Mouse (Mus musculus): ENCODE data around the gene Slc37a4. TPM values are rescaled to one million over a fixed set of nuclear protein-coding genes. Genes with fewer than 3 reads are reported as not detected.
"Not testable (repeated sequence)": the region's sequence is repeated elsewhere in the genome, so short reads cannot be mapped to it uniquely, and the experiment has no call there.

Slc37a4 gene
- total RNA-seq (2022) = 100 to 1,000 TPM in 3 of 4 experiments, 10 to 100 TPM in 1; 96.0 to 131 (median 127) TPM

DNA sequence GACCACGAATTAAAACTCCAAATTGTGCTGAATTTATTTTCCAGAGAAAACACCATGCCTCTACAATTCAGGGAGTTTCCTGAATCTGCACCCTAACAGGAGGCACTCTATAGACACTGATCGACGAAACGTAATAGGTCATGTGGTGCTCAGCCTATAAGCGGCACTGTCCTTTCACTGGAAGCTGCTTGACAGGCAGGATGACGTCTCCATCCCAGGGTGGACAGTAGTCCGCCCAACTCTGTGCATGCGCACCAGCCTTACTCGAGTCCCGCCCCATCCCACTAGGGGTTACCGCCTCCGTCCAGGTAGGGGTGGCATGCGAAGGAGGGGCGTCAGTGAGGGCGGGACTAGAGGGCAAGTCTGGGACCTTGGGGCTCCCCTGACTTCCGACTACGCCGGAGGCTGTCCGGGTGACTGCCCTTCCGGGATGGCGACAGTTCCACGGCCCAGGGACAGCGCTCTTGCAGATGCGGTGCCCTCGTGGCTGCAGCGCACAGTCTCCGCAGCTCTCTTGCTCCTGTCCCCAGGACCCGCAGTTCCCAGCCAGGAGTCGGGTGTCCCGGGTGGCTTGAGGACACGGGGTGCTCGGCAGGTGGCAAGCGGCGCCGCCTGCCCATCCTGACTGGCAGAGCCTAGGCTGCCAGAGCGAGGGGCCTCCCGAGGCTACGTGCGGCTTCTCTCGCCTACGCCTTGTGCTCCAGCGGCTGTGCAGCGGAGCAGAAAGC lies at the start of gene Slc37a4:
Slc37a4 (plus strand) TSS at position 169 of the 728 bp plus-strand sequence.
- peak; percentile 86 to 94 for DNase-seq (ENCODE audit: low spot score in 2 of 2)

DNA sequence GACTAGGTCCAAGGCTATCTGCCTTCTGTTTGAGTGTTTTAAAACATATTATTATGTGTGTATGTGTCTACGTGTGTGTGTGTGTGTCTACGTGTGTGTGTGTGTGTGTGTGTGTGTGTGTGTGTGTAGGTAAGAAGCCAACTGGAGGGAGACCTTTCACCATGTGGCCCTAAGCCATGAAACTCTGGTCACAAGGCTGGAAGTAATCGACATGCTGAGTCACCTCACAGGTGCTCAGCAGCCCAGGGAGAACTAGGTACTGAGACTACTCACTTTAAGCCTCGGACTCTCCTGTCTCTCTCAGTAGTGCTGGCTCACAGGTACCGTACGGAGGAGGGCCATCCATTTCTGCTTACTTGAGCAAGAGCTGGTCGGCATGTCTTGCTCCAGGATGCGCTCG lies 49.5 kb upstream of the Slc37a4 start:
- DNase-seq (ENCODE audit: low spot score in 2 of 2) = no peak

DNA sequence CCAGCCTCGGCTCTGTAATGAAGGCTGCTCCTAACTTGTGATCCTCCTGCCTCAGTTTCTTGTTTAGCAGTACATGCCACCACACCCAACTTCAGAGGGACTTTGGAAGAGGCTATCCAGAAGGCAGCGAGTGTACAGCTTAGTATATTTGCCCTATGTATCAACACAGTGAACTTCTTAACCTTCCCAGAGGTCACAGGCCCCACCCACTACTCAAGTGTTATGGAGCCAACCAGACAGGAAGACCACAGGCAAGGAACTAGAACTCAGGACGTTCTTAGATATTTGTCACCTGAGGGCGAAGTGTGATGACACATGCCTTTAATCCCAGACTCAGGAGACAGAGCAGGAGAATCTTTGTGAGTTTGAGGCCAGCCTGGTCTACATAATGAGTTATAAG lies 49.0 kb upstream of the Slc37a4 start:
- DNase-seq (ENCODE audit: low spot score in 2 of 2) = no peak

DNA sequence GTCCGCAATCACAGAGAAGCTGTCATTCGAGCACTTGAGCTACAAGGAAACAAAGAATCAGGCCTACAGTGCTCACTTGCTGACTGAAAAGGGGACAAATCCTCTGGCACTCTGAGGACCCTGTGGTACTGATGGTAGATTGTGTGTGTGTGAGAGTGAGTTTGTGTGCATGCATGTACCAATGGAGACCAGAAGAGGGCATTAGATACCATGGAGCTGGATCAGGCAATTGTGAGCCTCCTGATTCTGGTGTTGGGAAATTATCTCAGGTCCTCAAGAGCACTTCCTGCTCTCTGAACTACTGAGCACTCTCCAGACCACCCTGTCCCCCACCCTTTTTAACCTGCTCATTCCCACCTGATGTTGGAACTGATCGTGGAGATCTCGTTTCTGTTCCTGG lies 48.1 kb upstream of the Slc37a4 start:
- DNase-seq (ENCODE audit: low spot score in 2 of 2) = no peak

DNA sequence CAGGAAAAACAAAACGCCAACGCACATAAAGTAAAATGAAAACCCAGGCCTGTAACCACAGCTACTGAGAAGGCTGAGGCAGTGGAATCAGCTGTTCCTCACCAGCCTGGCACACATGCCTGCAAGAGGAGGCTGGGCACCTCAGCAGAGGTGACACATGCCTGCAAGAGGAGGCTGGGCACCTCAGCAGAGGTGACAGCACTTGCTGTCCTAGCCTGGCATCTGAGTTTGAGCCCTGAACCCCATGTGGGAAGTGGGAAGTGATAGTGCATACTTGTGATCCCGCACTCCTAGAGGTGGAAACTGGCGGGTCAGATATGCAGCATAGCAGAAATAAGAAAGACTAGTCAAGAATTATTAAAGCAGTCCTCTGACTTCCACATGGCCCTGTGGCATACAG lies 45.3 kb upstream of the Slc37a4 start:
- no peak for DNase-seq (ENCODE audit: low spot score in 2 of 2)

DNA sequence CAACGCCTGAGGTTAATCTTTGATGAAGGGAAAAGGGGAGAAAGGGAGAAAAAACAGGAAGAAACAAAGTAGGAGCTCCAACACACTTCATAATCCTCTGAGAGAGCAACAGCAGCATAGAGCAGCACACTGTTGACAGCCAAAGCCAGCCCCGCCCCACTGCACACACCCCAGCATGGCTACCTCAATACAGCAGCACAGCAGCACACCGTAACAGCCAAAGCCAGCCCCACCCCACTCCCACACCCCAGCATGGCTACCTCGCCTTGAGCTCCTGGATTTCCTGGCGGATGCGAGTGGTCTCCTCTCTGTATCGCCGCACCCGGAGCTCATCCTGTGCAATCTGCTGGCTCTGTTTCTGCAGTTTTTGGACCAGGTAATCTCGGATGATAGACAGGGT lies 44.3 kb upstream of the Slc37a4 start:
- no peak for DNase-seq (ENCODE audit: low spot score in 2 of 2)

DNA sequence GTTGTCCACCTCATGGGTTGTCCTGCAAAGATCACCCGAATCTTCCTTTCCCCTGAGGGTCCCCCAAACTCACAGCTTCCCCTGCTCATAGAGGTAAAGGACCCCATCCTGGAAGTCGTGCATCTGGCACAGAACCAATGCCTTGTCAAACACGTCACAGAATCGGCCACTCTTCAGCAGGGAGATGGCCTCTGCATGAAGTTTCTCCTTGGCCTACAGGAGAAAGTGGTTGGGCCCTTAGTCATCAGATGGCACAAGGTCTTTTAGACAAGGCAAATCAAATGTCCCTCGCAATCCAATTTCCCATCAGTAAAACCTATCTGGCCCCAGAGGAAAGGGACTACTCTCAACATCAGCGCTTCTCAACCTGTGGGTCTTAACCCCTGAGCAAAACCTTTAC lies 43.5 kb upstream of the Slc37a4 start:
- DNase-seq (ENCODE audit: low spot score in 2 of 2) = no peak

DNA sequence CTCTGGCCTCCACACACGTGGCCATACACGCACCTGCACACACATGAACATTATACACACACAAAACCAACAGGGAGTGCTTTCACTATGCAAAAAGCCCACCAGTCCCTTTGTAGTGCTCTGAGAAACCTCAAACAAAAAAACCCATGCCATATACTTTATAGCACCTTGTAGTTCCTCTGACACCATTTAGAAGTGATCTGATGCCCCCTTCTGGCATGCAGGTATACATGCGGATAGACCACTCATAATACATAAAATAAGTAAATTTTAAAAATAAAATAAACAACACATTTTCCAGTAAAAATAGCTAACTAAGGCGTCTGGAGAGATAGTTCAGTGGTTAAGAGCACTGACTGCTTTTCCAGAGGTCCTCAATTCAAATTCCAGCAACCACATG lies 39.4 kb upstream of the Slc37a4 start:
- DNase-seq (ENCODE audit: low spot score in 2 of 2) = no peak

DNA sequence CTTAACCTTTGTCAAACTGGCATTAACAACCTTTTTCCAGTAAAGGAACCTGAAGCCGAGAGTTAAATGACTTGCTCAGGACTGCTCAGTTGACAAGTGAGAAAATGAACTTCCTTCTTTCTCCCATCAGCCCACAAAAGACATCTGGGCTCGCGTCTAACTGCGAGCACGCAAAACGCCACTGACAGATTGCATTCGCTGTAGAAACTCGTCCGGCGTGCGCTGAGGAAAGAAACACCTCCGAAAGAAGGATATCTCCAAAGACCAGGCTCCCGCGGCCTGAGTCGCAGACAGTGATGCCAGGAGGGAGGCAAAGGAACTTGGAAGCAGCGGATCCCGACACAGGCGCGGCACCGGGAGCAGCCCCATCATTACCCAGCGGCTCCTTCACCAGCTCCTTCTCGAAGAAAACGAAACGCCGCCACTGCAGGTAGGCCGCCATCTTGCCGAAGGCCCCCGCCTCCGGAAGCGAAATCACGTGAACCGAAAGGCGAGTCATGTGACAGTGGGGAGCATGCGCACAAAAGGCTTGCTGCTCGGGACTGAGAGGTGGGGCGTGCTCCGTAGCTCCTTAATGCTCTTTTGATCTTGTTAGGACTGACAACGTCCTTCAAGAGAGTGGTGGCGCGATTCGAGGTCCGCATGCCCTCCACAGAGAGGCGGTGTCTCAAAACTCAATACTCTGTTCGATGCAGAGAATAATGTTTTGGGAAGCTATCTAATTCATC lies 35.3 kb upstream of the Slc37a4 start, which contains the start of gene Vps11:
Vps11 (minus strand) TSS at position 481 of the 728 bp plus-strand sequence.
- peak; percentile 86 to 92 for DNase-seq (ENCODE audit: low spot score in 2 of 2)

DNA sequence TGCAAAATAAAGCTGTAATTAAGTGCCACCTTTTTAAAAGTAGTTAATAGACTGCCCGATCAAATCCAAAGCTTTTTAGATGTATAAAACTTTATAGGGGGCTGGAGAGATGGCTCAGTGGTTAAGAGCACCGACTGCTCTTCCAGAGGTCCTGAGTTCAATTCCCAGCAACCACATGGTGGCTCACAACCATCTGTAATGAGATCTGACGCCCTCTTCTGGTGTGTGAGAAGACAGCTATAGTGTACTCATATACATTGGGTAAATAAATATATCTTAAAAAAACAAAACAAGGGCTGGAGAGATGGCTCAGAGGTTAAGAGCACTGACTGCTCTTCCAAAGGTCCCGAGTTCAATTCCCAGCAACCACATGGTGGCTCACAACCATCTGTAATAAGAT lies 34.7 kb upstream of the Slc37a4 start:
- not testable (repeated sequence) for DNase-seq (ENCODE audit: low spot score in 2 of 2)

DNA sequence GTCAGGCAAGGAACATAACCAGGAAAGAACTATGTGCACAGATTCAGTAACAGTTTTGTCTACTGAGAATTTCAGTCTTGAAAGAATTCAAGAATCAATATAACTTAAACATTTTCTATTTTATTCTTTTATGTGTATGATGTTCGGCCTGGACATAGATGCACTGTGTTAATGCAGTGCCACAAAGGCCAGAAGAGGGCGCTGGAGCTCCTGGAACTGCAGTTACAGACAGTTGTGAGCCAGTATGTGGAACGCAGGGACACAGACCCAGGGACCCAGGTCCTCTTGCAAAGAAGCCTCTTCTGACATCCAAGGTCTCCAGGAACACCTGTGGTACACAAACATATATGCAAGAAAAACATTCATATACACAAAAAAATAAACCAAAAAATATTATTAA lies 32.2 kb upstream of the Slc37a4 start:
- DNase-seq (ENCODE audit: low spot score in 2 of 2) = no peak

DNA sequence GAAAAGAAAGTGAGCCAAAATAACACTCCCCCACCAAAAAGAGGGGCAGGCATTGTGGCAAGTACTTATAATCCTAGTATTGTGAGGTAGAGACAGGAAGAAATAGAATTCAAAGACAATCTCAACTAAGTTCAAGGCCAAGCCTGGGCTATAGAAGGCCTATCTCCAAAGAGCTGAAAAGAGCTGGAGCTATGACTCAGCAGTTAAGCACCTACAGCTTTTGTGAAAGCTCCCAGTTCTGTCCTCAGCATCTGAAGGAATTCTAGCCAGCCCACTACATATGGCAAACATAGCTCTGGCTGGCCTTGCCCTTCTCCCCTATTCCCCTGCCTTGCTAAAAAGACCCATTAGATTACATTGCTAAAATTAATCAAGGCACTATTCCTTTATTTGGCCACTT lies 23.3 kb upstream of the Slc37a4 start:
- no peak for DNase-seq (ENCODE audit: low spot score in 2 of 2)

DNA sequence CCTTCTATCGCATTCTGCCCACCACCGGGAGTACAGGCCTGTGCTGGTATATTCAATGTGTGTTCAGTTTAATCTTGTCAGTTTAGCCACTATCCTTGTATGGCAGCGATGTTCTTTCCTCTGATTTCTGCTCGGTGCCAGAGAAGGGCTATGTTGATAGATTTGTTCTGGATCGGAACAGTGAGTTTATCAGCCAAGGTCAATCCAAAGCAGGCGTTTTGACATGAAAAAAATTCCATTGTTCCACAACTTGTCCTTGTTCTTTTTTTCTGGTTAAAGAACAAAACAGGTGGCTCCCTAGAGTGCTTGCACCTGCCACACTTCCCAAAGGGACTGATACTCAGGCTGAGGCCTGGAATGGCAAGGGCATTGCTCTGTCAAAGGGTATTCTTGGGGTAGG lies 20.5 kb upstream of the Slc37a4 start:
- no peak for DNase-seq (ENCODE audit: low spot score in 2 of 2)

DNA sequence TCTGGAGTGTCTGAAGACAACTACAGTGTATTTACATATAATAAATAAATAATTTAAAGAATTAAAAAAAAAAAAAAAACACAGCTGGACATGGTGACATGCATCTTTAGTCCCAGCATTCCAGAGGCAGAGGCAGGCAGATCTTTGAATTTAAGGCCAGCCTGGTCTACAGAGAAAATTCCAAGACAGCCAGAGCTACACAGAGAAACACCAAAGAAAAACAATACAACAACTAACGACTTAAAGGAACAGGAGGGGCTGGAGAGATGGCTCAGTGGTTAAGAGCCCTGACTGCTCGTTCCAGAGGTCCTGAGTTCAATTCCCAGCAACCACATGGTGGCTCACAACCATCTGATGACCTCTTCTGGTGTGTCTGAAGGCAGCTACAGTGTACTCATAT lies 19.3 kb upstream of the Slc37a4 start:
- not testable (repeated sequence) for DNase-seq (ENCODE audit: low spot score in 2 of 2)

DNA sequence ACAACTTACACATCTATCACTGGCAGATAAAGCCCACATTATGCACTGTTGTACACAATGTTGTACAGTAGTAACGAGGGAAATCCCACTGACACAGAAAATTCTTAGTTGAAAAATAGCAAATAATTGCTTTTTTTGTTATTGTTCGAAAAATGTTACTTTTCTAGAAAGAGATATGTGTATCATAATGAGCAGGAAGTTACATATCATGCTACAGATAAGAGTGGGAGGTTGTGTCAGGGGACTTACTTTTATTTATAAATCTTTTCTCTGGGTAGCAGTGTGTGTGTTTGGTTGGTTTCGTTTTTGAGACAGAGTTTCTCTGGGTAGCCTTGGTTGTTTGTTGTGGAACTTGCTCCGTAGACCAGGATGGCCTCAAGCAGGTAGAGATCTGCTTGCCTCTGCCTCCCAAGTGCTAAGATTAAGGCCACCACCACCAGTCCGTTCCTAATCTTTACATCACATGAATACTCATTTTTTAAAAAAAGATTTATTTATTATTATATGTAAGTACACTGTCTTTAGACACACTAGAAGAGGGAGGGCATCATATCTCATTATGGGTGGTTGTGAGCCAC lies 18.4 kb upstream of the Slc37a4 start:
- DNase-seq (ENCODE audit: low spot score in 2 of 2) = no peak

DNA sequence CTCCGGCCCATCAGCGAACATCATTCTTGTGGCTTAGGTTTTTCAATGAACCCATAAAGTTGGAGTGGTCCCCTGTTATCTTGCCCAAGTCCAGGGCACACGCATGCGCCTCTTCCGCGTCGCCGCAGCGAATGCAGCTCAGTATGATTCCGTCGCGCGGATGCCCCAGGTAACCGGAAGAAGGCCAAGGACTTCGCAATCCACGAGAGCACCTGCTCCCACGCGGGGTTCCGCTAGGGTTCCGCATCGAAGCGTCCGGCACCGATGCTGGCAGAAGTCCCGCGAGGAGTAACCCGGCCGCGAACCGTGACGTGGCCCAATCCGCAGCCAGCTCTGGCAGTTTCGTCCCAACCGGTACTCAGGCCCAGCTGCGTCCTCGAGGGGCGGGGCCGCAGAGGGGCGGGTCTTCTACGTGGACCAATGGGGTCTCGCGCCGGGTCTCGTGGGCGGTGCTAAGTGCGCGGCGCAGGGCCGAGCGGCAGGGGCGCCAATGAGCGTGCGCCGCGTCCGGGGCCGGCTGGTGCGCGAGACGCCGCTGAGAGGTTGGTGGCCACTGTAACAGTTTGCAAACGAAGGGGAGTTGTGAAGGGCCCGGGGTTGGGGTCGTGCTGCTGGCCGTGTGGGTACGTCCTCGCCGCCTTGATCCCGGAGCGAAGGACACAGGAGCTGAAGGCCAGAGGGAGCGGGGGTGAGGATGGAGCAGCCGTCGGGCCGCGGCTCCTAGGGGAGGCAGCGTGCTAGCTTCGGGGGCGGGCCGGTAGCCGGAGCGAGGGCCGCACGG lies 17.4 kb upstream of the Slc37a4 start, which contains the start of gene Hyou1:
Hyou1 (plus strand) TSS at position 437 of the 781 bp plus-strand sequence.
- DNase-seq (ENCODE audit: low spot score in 2 of 2) = peak; percentile 99

DNA sequence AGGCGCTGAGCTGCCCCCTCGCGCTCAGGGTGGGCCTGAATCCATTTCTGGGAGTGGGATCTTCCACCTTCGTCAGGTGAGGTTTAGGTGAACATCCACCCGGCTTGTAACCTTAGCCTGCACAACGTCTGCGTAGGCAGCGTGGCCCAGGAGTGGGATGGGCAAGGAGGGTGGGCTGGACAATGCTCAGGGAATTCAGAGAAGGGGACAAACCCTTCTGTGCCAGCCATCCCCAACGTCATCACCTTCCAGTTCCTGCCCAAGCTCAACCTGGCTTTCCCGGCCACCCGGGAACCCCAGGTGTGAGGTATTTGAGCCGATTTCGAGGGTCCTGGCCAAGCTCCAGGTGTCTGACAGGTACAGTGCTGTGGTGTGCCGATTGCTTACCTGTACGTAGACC lies 16.8 kb upstream of the Slc37a4 start:
- DNase-seq (ENCODE audit: low spot score in 2 of 2) = peak in 1 of 2 experiments; percentile 24

DNA sequence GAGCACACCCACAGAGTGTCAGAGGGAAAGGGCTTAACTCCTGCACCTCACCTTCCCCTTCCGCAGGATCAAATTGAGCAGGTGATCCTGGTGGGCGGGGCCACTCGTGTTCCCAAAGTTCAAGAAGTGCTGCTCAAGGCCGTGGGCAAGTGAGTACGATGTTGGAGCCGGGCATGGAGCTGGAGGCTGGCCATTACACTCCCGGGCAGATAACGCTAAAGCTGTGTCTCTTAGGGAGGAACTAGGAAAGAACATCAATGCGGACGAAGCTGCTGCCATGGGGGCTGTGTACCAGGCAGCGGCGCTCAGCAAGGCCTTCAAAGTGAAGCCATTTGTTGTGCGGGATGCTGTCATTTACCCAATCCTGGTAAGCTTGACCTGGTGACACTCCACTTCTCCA lies 12.1 kb upstream of the Slc37a4 start:
- no peak for DNase-seq (ENCODE audit: low spot score in 2 of 2)

DNA sequence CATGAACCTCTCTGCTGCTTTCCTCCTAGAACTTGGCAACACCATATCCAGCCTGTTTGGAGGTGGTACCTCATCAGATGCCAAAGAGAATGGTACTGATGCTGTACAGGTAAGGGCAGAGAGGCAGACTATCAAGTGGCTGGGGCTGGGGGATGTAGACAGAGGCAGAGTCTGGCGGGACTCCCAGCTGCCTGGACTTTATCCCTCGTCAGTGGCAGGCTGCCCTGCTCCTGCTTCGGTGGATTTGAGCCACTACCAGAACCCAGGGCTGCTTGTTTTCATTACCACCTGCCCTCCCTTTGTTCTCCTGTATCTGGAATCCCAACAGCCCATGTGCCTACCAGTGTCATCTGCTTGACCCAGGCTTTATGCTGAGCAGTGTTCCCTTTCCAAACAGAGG lies 9.4 kb upstream of the Slc37a4 start:
- no peak for DNase-seq (ENCODE audit: low spot score in 2 of 2)

DNA sequence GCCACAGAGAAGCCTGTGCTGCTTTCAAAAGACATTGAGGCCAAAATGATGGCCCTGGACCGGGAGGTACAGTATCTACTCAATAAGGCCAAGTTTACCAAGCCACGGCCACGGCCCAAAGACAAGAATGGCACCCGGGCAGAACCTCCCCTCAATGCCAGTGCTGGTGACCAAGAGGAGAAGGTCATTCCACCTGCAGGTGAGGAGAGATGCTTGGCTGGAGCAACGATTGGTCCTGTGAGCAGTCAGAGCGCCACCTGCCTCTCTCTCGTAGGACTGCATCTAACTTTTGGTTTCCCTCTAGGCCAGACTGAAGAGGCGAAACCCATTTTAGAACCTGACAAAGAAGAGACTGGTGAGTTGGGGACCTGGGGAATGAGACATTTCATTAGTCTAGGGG lies 7.4 kb upstream of the Slc37a4 start:
- no peak for DNase-seq (ENCODE audit: low spot score in 2 of 2)

DNA sequence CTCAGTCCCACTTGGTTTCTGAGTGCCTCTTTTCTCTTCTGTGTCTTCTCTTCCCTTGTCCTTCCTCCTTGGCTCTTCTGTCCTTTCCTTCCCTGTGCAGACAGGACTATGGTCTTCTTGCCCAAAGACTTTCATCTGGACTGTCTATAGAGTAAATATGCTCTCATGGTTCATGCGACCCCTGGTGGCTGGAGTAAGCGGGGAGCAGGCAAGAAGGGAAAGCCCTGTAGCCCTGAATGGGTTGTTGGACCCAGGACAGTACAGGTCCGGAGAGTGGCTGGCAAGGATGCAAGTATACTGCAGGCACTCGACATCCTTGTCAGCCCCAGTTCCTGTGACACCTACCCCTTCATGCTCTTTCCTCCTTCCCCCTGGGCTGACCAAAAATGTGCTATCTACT lies 5.2 kb upstream of the Slc37a4 start:
- peak; percentile 54 to 62 for DNase-seq (ENCODE audit: low spot score in 2 of 2)

DNA sequence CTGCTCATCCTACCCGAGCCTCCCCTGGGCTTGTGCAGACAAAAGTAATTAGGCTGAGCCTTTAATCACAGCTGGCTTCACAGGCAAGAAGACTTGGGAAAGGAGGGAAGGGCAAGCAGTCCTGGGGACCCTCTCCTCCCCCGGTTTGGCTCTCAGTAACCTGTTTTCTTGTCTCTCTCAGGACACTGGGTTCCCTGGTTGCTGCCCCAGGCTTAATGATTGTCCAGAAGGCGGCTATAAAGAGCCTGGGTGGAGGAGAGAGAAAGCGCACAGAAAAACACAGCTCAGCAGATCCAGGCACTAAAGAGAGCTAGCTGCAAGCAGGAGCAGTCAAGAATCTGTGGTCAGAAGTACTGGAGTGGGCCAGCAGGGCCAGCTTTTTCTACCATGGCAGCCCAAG lies 1.4 kb downstream of the Slc37a4 start:
- peak in 1 of 2 experiments; percentile 27 for DNase-seq (ENCODE audit: low spot score in 2 of 2)
